Mouse (Mus musculus) liver, embryonic 15.5 days (tissue): ENCODE measurements around the gene Ggact. TPM values are rescaled to one million over a fixed set of nuclear protein-coding genes. Genes with fewer than 3 reads are reported as not detected.

Experiments
- ATAC-seq: fragments of 200-750 bp; cut with Nextera tagmentation; 2 replicates; pipeline ENCODE4 v1.8.0; 2017; ENCODE audit warnings: moderate number of reproducible peaks, mild to moderate bottlenecking, moderate library complexity; ENCODE audit not compliant: insufficient read depth
- H3K27ac ChIP-seq: fragments of 300-500 bp; sonication (generic); replicated peaks from 2 replicates; pipeline ENCODE4 v1.5.1; 2015; ENCODE audit warnings: mild to moderate bottlenecking, inconsistent platforms
- H3K27me3 ChIP-seq: fragments of 300-500 bp; sonication (generic); 2 replicates; pipeline ENCODE4 v1.6.1; 2015; ENCODE audit warnings: mild to moderate bottlenecking, inconsistent platforms
- H3K36me3 ChIP-seq: fragments of 300-500 bp; sonication (generic); replicated peaks from 2 replicates; pipeline ENCODE4 v1.6.1; 2015; ENCODE audit warnings: moderate library complexity, mild to moderate bottlenecking, inconsistent platforms
- H3K4me1 ChIP-seq: fragments of 300-500 bp; sonication (generic); replicated peaks from 2 replicates; pipeline ENCODE4 v1.6.1; 2015; ENCODE audit warnings: inconsistent platforms
- H3K4me2 ChIP-seq: fragments of 300-500 bp; sonication (generic); 2 replicates; pipeline ENCODE4 v1.6.1; 2015; ENCODE audit warnings: moderate library complexity, mild to moderate bottlenecking, inconsistent platforms
- H3K4me3 ChIP-seq: fragments of 300-500 bp; sonication (generic); replicated peaks from 2 replicates; pipeline ENCODE4 v1.5.1; 2015; ENCODE audit warnings: mild to moderate bottlenecking, inconsistent platforms
- H3K9ac ChIP-seq: fragments of 300-500 bp; sonication (generic); 2 replicates; pipeline ENCODE4 v1.6.1; 2015; ENCODE audit warnings: moderate library complexity, mild to moderate bottlenecking, inconsistent platforms
- H3K9me3 ChIP-seq: fragments of 300-500 bp; sonication (generic); replicated peaks from 2 replicates; pipeline ENCODE4 v1.6.1; 2016; ENCODE audit warnings: inconsistent platforms
- WGBS: fragments of 180-500 bp; shearing (Covaris S2); methylation state at CpG from one replicate; pipeline ENCODE4 v1.1.7; 2015; ENCODE audit warnings: mixed read lengths; ENCODE audit not compliant: insufficient replicate concordance; 5-methylcytosine and 5-hydroxymethylcytosine counted together
- polyA plus RNA-seq: library from polyadenylated mRNA; unstranded; fragments of >200 nt; fragmentation: Nextera tagmentation; extraction: Ambion mirVana; gene quantifications from 2 replicates; pipeline ENCODE4 v1.2.1, GENCODE M21; 2015

Gene Ggact
- polyA plus RNA-seq, 1 experiment from 2014 or later, result 17.1 TPM

GRCm38 (mm10) chr14:122912812-122913498, 602 bp downstream of the Ggact start:
- Histone ChIP-seq H3K27me3 (no peaks in the 10 kb centered on the region), H3K27ac (peak overlapping the region; percentile 80), H3K9ac (peak overlapping the region; percentile 61), H3K9me3 (no peaks in the 10 kb centered on the region), H3K36me3 (no peaks in the 10 kb centered on the region), H3K4me3 (peak overlapping the region; percentile 72), H3K4me2 (peak overlapping the region; percentile 88), H3K4me1 (peaks cover 13% of the 10 kb centered on the region)
- ATAC-seq, result peak; percentile 81
- under 1% methylated on average over 58 of the region's 58 CpGs for WGBS

DNA sequence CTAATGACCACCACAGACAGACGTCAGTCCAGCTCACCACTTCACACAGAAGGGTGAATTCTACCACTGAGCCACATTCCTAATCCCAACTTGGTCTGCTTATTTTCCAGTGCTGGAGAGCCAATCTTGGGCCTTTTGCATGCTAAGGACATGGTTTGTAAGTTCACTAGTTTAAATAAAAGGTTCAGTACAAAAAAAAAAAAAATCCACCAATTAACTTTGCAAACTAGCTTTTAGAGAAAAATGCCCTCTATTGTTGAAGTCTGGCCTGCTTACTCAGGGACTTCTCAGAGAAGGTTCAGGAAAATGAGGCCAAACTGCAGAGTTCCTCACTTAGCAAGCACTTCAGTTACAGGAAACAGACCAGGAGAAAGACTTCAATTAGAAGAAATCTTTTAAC, 1.4 kb downstream of the Ggact start:
- ATAC-seq, result no peak
- Histone ChIP-seq H3K27me3 (no peaks in the 10 kb centered on the region), H3K9ac (no peak overlapping the region; the same call in 1 of the 2 replicates), H3K27ac (peak overlapping the region; percentile 80), H3K4me1 (peaks cover 13% of the 10 kb centered on the region), H3K4me3 (peak overlapping the region; percentile 72), H3K9me3 (no peaks in the 10 kb centered on the region), H3K36me3 (no peaks in the 10 kb centered on the region), H3K4me2 (peak overlapping the region; percentile 88)
- 60% methylated on average over 1 of the region's 1 CpGs for WGBS

DNA sequence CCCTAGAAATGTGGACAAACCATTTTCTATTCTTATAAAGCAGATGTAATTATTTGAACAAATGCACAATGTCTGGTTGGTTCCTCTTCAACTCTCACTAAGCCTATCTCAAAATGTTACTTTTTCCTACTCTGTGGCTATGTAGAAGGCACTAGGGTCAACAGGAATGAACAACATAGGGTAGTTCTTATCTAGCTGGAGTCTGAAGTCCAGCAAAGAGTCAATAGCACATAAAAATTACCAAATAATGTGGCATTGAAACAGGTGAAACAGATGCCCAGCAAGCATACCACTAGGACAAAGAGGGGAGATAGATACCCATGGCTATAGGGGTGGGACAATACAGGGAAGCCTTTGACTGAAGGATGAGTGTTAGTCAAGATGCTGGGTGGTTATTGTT, 2.3 kb downstream of the Ggact start:
- H3K4me2 ChIP-seq, result peak overlapping the region; percentile 88
- peak; percentile 31; the same call in 1 of the 2 replicates for ATAC-seq
- H3K27ac ChIP-seq, result peak overlapping the region; percentile 55

DNA sequence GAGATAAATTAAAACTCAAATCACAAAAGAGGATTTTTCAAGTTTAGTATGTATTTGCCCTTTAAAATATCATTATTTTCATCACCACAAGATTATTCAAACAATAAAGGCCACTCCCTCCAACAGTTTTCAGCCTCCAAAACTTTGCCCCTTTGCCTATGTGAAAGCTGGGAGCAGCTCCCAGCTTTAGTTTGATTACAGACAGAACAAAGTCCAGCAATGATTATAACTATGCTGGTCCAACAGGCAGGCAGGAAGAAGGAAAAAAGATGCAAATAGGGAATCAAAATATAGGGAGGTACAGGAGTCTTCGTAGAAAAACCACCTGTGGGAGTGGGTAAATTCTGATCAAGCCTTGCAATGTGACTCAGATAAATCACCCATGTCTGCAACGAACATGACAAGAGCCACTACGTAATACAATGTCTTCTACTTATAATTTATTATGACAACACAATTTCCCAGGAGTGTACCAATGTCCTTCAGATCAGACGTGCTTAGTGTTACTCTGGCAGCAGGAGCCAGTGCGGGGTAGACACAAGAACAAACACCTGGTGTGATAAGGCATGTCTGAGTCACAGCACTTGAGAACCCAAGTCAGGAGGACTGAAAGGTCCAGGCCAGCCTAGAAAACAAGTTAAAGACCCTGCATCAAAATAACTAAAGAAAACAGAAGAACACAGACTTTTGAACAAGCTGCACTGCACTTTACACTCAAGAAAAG, 4.0 kb downstream of the Ggact start:
- Histone ChIP-seq H3K4me2 (peak overlapping the region; percentile 25; the same call in 1 of the 2 replicates), H3K27ac (no peak overlapping the region), H3K4me1 (peaks cover 20% of the 10 kb centered on the region), H3K27me3 (no peaks in the 10 kb centered on the region), H3K9me3 (no peaks in the 10 kb centered on the region), H3K36me3 (no peaks in the 10 kb centered on the region), H3K4me3 (no peak overlapping the region), H3K9ac (no peak overlapping the region)
- whole genome bisulfite sequencing, result 71% methylated on average over 5 of the region's 5 CpGs
- no peak for ATAC-seq

More for the DNA sequence above, 2.3 kb downstream of the Ggact start:
- H3K9ac ChIP-seq, result no peak overlapping the region
- no peaks in the 10 kb centered on the region for H3K36me3 ChIP-seq
- no peaks in the 10 kb centered on the region for H3K9me3 ChIP-seq
- H3K4me1 ChIP-seq, result peaks cover 13% of the 10 kb centered on the region
- no peaks in the 10 kb centered on the region for H3K27me3 ChIP-seq
- no peak overlapping the region for H3K4me3 ChIP-seq

DNA sequence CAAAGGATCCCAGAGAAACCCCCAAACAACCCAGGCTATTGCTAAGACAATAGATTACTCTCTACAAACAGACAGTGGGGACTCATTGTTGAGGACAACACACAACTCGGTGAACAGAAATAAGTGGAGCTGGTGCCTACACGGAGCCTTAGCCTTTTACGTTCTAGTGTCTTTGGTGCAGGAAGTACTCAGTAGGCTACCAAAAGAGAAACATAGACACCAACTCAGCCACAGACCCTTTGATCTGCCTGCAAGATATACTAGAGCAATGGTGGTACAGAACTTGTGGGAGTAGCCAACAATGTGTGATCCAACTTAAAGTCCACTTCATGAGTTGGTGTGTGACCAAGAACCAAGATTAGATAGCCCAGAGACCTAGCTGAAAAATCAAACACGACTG, 5.5 kb downstream of the Ggact start:
- 76% methylated on average over 4 of the region's 4 CpGs for WGBS
- no peak overlapping the region for H3K27ac ChIP-seq
- H3K9ac ChIP-seq, result no peak overlapping the region
- H3K4me3 ChIP-seq, result no peak overlapping the region
- no peak overlapping the region for H3K4me2 ChIP-seq
- H3K36me3 ChIP-seq, result no peaks in the 10 kb centered on the region
- ATAC-seq, result no peak
- peaks cover 15% of the 10 kb centered on the region; the same call in 1 of the 2 replicates for H3K4me1 ChIP-seq
- H3K27me3 ChIP-seq, result no peaks in the 10 kb centered on the region
- no peaks in the 10 kb centered on the region for H3K9me3 ChIP-seq

DNA sequence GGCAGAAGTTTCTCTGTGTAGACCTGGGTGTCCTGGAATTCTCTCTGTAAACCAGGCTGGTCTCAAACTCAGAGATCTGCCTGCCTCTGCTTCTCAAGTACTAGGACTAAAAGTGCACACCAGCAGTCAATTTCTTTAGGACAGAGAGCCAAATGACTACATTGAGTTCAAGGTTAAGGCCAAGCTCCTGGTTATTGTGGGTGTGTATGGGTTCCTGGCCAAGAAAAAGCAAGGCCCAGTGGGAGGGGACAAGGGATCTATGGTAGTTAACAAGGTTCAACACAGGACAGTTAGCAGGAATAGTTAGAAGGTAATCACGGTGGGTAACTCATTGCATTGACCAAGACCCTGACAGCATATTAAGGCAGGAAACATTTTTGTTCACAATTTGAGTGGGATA, 8.6 kb downstream of the Ggact start:
- Histone ChIP-seq H3K36me3 (no peaks in the 10 kb centered on the region), H3K9me3 (no peaks in the 10 kb centered on the region), H3K4me2 (no peak overlapping the region), H3K9ac (no peak overlapping the region), H3K4me3 (no peak overlapping the region), H3K27ac (no peak overlapping the region), H3K27me3 (no peaks in the 10 kb centered on the region), H3K4me1 (peaks cover 21% of the 10 kb centered on the region)
- WGBS, result 78% methylated on average over 1 of the region's 1 CpGs
- no peak for ATAC-seq

DNA sequence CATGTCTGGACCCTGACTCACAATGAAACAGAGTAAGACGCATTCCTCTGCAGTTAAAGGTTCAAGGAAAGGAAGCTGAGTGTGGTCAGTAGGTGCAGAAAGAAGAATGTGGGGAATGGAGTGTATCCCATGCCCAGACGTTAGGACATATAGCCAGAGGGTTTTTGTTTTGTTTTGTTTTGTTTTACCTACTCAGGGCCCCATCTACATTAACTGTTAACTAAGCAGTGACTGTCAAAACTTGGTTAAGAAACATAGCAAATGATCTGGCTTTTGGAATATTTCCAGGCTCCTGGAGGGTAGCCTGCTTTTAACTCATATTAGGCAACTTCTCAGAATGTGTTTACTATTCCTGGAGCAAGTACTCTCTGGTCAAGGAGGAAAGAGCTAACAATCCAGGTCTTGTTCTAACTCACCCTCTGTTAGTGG, 9.6 kb downstream of the Ggact start:
- no peak overlapping the region for H3K9ac ChIP-seq
- no peak for ATAC-seq
- no peaks in the 10 kb centered on the region for H3K36me3 ChIP-seq
- H3K27ac ChIP-seq, result no peak overlapping the region
- H3K4me3 ChIP-seq, result no peak overlapping the region
- no peaks in the 10 kb centered on the region for H3K9me3 ChIP-seq
- no peaks in the 10 kb centered on the region for H3K27me3 ChIP-seq
- peaks cover 21% of the 10 kb centered on the region for H3K4me1 ChIP-seq
- 57% methylated on average over 2 of the region's 2 CpGs for WGBS
- H3K4me2 ChIP-seq, result no peak overlapping the region

DNA sequence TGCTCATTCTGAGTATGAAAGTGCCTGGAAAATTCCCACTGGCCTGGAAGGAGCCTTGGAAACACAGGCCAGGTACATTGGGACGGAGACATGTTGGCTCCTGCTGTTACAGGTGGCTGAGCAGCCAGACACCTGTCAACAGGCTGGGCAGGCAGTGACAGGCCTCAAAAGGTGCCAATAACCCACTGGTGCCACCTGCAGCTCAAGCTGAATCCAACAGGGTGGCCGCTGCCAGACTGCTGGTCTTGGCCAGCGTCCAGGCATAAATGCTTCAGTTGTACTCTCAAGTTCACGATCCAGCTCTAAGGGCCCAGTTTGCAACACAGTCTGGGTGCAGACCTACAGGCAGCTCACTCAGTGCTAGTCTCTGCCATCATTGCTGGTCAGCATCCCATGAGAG, 10.7 kb downstream of the Ggact start:
- Histone ChIP-seq H3K9ac (no peak overlapping the region), H3K27ac (no peak overlapping the region), H3K4me1 (peaks cover 21% of the 10 kb centered on the region), H3K9me3 (no peaks in the 10 kb centered on the region), H3K4me3 (no peak overlapping the region), H3K4me2 (no peak overlapping the region), H3K27me3 (no peaks in the 10 kb centered on the region), H3K36me3 (no peaks in the 10 kb centered on the region)
- ATAC-seq, result peak; percentile 34; the same call in 1 of the 2 replicates
- WGBS, result 68% methylated on average over 4 of the region's 4 CpGs

DNA sequence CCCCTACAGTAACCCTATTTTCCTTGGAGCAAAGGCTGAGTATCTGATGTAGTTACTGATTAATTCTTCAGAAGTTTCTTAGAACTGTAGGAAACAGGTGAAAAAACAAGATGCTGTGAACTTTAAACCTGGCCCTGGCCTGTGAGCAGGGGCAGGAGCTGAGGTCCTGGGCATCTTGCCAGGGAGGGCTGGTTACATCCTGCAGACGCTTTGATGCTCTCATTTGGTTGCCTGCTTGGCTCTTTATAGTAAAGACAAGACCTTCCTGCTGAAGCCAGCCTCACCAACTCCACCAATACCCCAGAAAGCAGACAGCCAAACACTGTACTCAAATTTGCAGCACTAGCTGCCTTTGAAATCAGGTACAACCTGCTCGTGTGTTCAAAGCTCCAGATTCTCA, 11.4 kb downstream of the Ggact start:
- Histone ChIP-seq H3K9ac (no peak overlapping the region), H3K4me3 (no peak overlapping the region), H3K9me3 (no peaks in the 10 kb centered on the region), H3K27ac (no peak overlapping the region), H3K4me2 (no peak overlapping the region), H3K27me3 (no peaks in the 10 kb centered on the region), H3K36me3 (no peaks in the 10 kb centered on the region), H3K4me1 (peaks cover 21% of the 10 kb centered on the region)
- 47% methylated on average over 2 of the region's 2 CpGs for WGBS
- no peak for ATAC-seq

- WGBS, result 61% methylated on average over 2 of the region's 2 CpGs
- no peaks in the 10 kb centered on the region for H3K27me3 ChIP-seq
- no peak overlapping the region for H3K4me3 ChIP-seq
- no peaks in the 10 kb centered on the region for H3K36me3 ChIP-seq
- no peak overlapping the region for H3K4me2 ChIP-seq
- no peak overlapping the region for H3K9ac ChIP-seq
- peaks cover 21% of the 10 kb centered on the region for H3K4me1 ChIP-seq
- H3K27ac ChIP-seq, result no peak overlapping the region
- ATAC-seq, result peak; percentile 29
- H3K9me3 ChIP-seq, result no peaks in the 10 kb centered on the region
These were observed 11.8 kb downstream of the Ggact start for GRCm38 (mm10) chr14:122901715-122902114.

DNA sequence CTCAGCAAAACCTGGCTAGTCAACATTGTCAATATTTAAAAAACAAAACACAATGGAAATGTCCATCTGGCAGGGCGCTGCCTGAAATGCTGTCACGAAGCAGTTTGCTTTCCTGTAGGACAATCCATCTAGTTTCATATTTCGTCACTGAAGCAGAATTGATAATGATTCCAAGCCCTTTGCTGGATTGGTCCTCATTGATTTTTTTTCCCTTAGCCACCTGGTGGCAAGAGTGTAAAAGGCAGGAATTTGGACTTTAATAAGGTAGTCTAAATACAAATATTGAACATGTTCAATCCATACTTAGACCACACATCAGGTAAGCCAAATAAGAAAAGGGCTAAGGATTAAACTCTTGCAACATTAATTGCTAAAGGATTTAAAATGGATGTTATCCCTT, 12.4 kb downstream of the Ggact start:
- Histone ChIP-seq H3K4me1 (peaks cover 21% of the 10 kb centered on the region), H3K27ac (no peak overlapping the region), H3K27me3 (no peaks in the 10 kb centered on the region), H3K36me3 (no peaks in the 10 kb centered on the region), H3K9me3 (no peaks in the 10 kb centered on the region), H3K4me2 (no peak overlapping the region), H3K4me3 (no peak overlapping the region), H3K9ac (no peak overlapping the region)
- 54% methylated on average over 3 of the region's 3 CpGs for WGBS
- ATAC-seq, result no peak
